Mouse (Mus musculus): ENCODE data around the gene Srgap3.

- no peak for TF ChIP-seq CTCF (conservative IDR thresholded peaks at IDR 0.05; ENCODE audit: low read length)
- no peak for TF ChIP-seq NANOG (IDR thresholded peaks at IDR 0.05; ENCODE audit: borderline replicate concordance, low read length)
- no peak for TF ChIP-seq POU5F1 (IDR thresholded peaks at IDR 0.05; ENCODE audit: borderline replicate concordance, low read length)
These were observed 3.3 kb downstream of the Srgap3 start for GRCm38 (mm10) chr6:112943596-112944245.

Measured in E14TG2a.4 (cell line).